Mouse (Mus musculus) layer of hippocampus, postnatal 25 days (tissue): ENCODE results near the gene Tgds. TPM values are rescaled to one million over a fixed set of nuclear protein-coding genes. Genes with fewer than 3 reads are reported as not detected.

Source experiments
- total RNA-seq, 2 experiments: library from RNA; stranded (reverse); gene quantifications; 2 replicates each; pipeline ENCODE4 v1.2.3; 2021

The Tgds gene
- total RNA-seq, 2 experiments from 2014 or later = 8.3 to 8.4 TPM

Other genes with a start within 250 kb of the Tgds start
- gene Dct, start 80.5 kb downstream of the Tgds start, total RNA-seq = 1 to 10 TPM; 1.1 to 1.4 TPM
- 10 to 100 TPM; 25.5 to 26.0 TPM for gene Gpr180, start 4.4 kb upstream of the Tgds start, total RNA-seq
- gene Sox21, start 104.3 kb upstream of the Tgds start, total RNA-seq = 10 to 100 TPM in 1 of 2 experiments, 1 to 10 TPM in 1; 9.9 to 11.6 TPM
- not detected for gene Gm9376, start 134.2 kb upstream of the Tgds start, total RNA-seq